Mouse (Mus musculus) thymus, adult 2 months (tissue): Measurements from ENCODE around the gene Birc6. TPM values are rescaled to one million over a fixed set of nuclear protein-coding genes. Genes with fewer than 3 reads are reported as not detected.

Experiments
- DNase-seq: peaks from one replicate; pipeline ENCODE4 v3.0.0; 2021
- H3K27ac ChIP-seq: fragments of 200-500 bp; 2 replicates; pipeline ENCODE4 v1.5.1; 2012; ENCODE audit warnings: low read length, control low read depth; ENCODE audit not compliant: control insufficient read depth, insufficient read depth
- H3K27me3 ChIP-seq: fragments of 200-500 bp; 2 replicates; pipeline ENCODE4 v1.6.1; 2012; ENCODE audit warnings: mild to moderate bottlenecking, low read length, moderate library complexity, mixed read lengths; ENCODE audit not compliant: control insufficient read depth, insufficient read depth
- H3K36me3 ChIP-seq: fragments of 200-500 bp; 2 replicates; pipeline ENCODE4 v1.6.1; 2012; ENCODE audit warnings: mild to moderate bottlenecking, low read length, moderate library complexity; ENCODE audit not compliant: control insufficient read depth, insufficient read depth
- H3K4me1 ChIP-seq: fragments of 200-500 bp; replicated peaks from 2 replicates; pipeline ENCODE4 v1.6.1; 2012; ENCODE audit warnings: low read length; ENCODE audit not compliant: control insufficient read depth, insufficient read depth
- H3K4me3 ChIP-seq: fragments of 200-500 bp; 2 replicates; pipeline ENCODE4 v1.5.1; 2012; ENCODE audit warnings: mild to moderate bottlenecking, low read length, control low read depth, moderate library complexity; ENCODE audit not compliant: control insufficient read depth, insufficient read depth
- CTCF ChIP-seq: fragments of 200-500 bp; IDR thresholded peaks from 2 replicates; pipeline ENCODE4 v1.5.1; 2012; ENCODE audit warnings: mild to moderate bottlenecking, control low read depth, low read length, moderate library complexity, borderline replicate concordance; ENCODE audit not compliant: control insufficient read depth, poor library complexity, insufficient read depth; ENCODE audit errors: extremely low read depth
- POLR2A ChIP-seq: fragments of 200-500 bp; IDR thresholded peaks from 2 replicates; pipeline ENCODE4 v1.6.1; 2012; ENCODE audit warnings: mild to moderate bottlenecking, low read length, control low read depth, moderate library complexity; ENCODE audit not compliant: control insufficient read depth, poor library complexity, insufficient read depth; ENCODE audit errors: extremely low read depth
- WGBS: fragments of 180-500 bp; shearing (Covaris S2); methylation state at CpG from one replicate; pipeline ENCODE4 v1.1.7; 2018; 5-methylcytosine and 5-hydroxymethylcytosine counted together
- polyA plus RNA-seq: library from polyadenylated mRNA; depleted of rRNA; stranded (reverse); fragments of >200 nt; gene quantifications from 2 replicates; pipeline ENCODE4 v1.2.3, GENCODE M21; 2012; rRNA removed

Gene Birc6
- polyA plus RNA-seq, 1 experiment: 221 TPM

DNA sequence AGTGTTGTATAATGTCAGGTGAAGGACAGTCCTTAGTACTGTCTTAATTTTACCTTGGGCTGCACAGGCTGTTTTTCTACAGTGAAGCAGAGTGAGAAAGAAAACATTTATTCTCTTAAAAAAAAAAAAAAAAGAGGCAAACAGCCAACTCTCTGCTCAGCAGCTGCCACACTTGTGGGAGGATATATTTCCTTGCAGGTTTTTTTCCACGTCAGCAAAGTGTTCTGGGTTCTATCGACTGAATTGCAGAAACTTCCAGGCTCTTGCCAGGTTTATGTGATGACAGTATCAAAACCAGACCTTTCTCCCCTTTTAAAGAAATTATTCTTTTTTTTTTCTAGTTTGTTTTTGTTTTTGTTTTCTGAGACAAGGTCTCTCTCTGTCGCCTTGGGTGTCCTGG lies 188.5 kb downstream of the Birc6 start:
- Histone ChIP-seq H3K27ac (no peak overlapping the region), H3K27me3 (no peaks in the 10 kb centered on the region), H3K4me3 (no peak overlapping the region), H3K4me1 (peaks cover 2% of the 10 kb centered on the region; the same call in 1 of the 2 replicates), H3K36me3 (no peaks in the 10 kb centered on the region; the same call in 1 of the 2 replicates)
- no peak for TF ChIP-seq CTCF
- TF ChIP-seq POLR2A: no peak
- no peak for DNase-seq
- 59% methylated on average over 3 of the region's 3 CpGs for WGBS

DNA sequence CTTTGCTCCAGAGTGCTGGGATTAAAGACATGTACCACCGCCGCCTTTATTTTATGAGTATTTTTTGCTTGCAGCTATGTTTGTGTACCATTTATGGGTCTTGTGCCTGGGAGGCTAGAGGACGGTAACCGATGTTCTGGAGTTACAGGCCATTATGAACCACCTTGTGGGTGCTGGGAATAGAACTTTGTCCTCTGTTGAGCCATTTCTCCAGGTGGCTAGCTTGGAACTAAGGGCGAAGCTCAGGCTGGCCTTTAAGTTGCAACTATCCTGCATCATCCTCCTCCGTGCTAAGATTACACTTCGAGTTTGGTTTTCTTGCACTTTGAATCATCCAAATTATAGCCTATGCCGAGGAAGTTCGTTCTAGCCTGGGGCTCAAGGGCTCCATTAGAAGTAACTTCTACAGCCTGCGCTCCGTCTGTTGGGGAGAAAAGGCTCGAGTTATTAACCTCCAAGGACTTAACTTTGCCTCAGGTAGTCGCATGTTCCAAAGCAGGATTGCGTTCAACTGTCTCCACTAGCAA lies 189.1 kb downstream of the Birc6 start:
- peaks cover 5% of the 10 kb centered on the region; the same call in 1 of the 2 replicates for H3K36me3 ChIP-seq
- TF ChIP-seq CTCF (no peak), POLR2A (no peak)
- H3K4me3 ChIP-seq: peak overlapping the region; percentile 87
- 12% methylated on average over 14 of the region's 14 CpGs for WGBS
- peaks cover 2% of the 10 kb centered on the region; the same call in 1 of the 2 replicates for H3K4me1 ChIP-seq
- H3K27ac ChIP-seq: no peak overlapping the region
- H3K27me3 ChIP-seq: no peaks in the 10 kb centered on the region
- no peak for DNase-seq

DNA sequence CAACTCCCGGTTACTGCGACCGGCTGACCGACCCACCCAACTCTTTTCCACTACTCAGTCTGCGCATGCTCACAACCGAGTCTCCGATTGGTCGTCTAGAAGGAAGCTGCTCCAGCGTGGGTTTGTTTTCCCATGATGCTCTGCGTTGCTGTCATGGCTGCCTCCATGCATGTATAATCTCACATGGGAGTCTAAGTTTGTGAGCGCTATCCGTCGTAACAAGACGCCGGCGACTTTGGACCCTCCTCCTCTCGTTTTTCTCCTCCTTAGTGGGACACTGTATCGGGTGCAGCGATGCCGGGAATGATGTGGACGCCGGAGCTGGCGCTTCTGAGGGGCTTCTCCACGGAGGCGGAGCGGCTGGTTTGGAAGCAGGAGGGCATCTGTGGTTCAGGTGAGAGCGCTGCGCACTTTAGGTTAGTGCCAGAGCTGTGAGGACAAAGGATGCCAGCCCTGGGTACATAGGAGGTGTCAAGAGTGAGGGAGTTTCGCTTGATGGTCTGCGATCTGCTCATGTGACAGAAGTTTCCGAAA lies 189.6 kb downstream of the Birc6 start, which contains the start of gene Ttc27:
Gene Ttc27, plus strand, starts transcription at position 115 of the 534 bp plus-strand sequence.
- WGBS: under 1% methylated on average over 31 of the region's 31 CpGs
- no peak within 1 kb of the TSS for H3K27ac ChIP-seq
- TF ChIP-seq CTCF: peak; percentile 50; the same call in 1 of the 2 replicates
- peak; percentile 61; the same call in 1 of the 2 replicates for TF ChIP-seq POLR2A

DNA sequence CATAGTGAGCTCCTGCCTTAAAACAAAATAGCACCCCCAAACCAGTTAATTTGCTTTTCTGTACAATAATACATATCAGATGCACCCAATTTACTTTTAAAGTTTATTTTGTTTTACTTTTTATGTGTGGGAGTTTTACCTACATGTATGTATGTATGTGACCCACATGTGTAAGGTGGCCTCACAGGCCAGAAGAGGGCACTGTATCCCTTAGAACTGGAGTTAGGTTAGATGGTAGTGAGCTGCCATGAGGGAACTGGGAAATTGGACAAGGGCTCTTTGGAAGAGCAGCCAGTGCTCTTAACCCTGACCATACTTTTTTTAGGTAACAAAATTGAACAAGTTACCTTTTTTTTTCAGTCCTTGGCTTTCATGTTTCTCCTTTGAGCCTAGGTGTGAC lies 204.8 kb downstream of the Birc6 start:
- Histone ChIP-seq H3K27ac (no peak overlapping the region), H3K27me3 (no peaks in the 10 kb centered on the region), H3K4me1 (no peaks in the 10 kb centered on the region), H3K36me3 (no peaks in the 10 kb centered on the region), H3K4me3 (no peak overlapping the region)
- TF ChIP-seq CTCF (no peak), POLR2A (no peak)
- DNase-seq: no peak

More for the DNA sequence above, 189.6 kb downstream of the Birc6 start, which contains the start of gene Ttc27:
- Histone ChIP-seq H3K27me3 (no peaks in the 10 kb centered on the region), H3K36me3 (peaks cover 5% of the 10 kb centered on the region; the same call in 1 of the 2 replicates), H3K4me3 (peak within 1 kb of the TSS; percentile 87), H3K4me1 (peaks cover 2% of the 10 kb centered on the region; the same call in 1 of the 2 replicates)
- DNase-seq: peak; percentile 96

DNA sequence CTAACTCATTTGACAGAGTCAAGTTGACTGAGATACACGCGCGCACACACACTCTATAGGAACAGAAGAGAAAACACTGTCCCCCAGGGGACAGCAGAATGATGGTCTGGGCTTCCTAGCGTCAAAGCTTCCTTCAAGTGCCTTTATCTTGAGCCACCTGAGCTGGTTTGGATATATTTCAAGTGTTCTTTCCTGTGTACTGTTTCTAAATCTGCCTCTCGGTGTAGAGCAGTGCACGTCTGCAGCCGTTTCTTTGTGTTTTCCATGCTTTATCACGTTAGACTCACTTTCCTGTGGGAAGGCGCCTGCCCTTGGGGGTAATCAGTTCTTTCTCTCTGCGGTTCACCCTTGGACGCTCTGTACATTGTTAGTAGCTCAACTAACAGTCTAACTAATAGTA lies 207.3 kb downstream of the Birc6 start:
- TF ChIP-seq CTCF (no peak), POLR2A (no peak)
- DNase-seq: no peak
- H3K4me1 ChIP-seq: no peaks in the 10 kb centered on the region
- no peaks in the 10 kb centered on the region for H3K27me3 ChIP-seq
- 95% methylated on average over 11 of the region's 11 CpGs for WGBS
- no peak overlapping the region for H3K27ac ChIP-seq
- H3K36me3 ChIP-seq: no peaks in the 10 kb centered on the region
- H3K4me3 ChIP-seq: no peak overlapping the region

DNA sequence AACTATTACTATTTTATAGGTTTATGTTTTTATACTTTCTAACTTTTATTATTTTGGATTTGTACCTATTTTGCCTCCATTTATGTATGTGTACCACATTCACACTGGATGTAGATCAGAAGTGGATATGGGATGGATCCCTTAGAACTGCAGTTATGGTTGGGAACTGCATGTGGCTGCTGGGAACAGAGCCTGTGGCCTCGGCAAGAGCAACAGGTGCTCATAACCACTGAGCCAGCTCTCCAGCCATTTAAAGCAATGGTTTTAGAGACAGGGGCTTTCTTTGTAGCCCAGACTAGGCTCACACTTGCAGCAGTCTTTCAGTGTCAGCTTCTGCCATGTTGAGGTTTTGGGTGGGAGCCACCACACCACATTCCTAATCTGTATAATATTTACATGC lies 221.6 kb downstream of the Birc6 start:
- no peak for DNase-seq
- Histone ChIP-seq H3K27me3 (no peaks in the 10 kb centered on the region), H3K27ac (no peak overlapping the region), H3K36me3 (0 out of 2 replicates have a peak, but pooled peaks cover 4% of the 10 kb centered on the region), H3K4me3 (no peak overlapping the region), H3K4me1 (peaks cover 10% of the 10 kb centered on the region)
- 87% methylated on average over 1 of the region's 1 CpGs for WGBS
- TF ChIP-seq POLR2A: no peak
- TF ChIP-seq CTCF: no peak

DNA sequence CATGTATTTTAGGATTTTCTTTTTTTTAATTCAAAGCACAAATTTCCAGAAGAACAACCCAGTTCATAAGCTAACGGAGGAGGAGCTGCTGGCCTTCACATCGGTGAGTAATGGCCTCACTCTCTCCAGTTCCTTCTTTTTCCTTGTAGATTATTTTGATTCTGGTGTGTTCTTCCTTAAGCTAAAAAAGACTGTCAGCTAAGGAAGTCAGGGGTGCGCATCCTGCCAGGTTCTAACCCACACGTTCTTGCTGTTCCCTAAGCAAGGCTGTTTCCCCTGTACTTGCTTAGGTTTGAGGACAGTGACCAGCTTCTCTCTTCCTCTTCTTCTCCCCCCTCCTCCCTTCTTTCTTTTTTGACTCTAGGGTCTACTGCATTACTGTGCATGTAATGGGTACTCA lies 222.9 kb downstream of the Birc6 start:
- Histone ChIP-seq H3K36me3 (0 out of 2 replicates have a peak, but pooled peaks cover 4% of the 10 kb centered on the region), H3K4me3 (no peak overlapping the region), H3K27ac (no peak overlapping the region), H3K27me3 (no peaks in the 10 kb centered on the region), H3K4me1 (peaks cover 14% of the 10 kb centered on the region)
- TF ChIP-seq CTCF (no peak), POLR2A (no peak)
- WGBS: 84% methylated on average over 4 of the region's 4 CpGs
- DNase-seq: no peak

Other genes with a start within 250 kb of the Birc6 start
- gene Memo1, start 232.8 kb upstream of the Birc6 start, polyA plus RNA-seq: 64.5 and 74.9 TPM in 2 replicates
- gene Dpy30, start 204.4 kb upstream of the Birc6 start, polyA plus RNA-seq: 41.8 and 42.8 TPM in 2 replicates
- gene Spast, start 189.3 kb upstream of the Birc6 start, polyA plus RNA-seq: 10.7 and 14.7 TPM in 2 replicates
- gene Slc30a6, start 132.7 kb upstream of the Birc6 start, polyA plus RNA-seq: 23.7 and 26.4 TPM in 2 replicates
- gene Nlrc4, start 69.2 kb upstream of the Birc6 start, polyA plus RNA-seq: 0.35 and 0.38 TPM in 2 replicates
- 95.8 and 168 TPM in 2 replicates for gene Yipf4, start 38.8 kb upstream of the Birc6 start, polyA plus RNA-seq
- 6.1 and 6.7 TPM in 2 replicates for gene Ttc27, start 189.4 kb downstream of the Birc6 start, polyA plus RNA-seq